Mouse (Mus musculus): ENCODE results near the gene Zfp827.

Zfp827 gene

DNA sequence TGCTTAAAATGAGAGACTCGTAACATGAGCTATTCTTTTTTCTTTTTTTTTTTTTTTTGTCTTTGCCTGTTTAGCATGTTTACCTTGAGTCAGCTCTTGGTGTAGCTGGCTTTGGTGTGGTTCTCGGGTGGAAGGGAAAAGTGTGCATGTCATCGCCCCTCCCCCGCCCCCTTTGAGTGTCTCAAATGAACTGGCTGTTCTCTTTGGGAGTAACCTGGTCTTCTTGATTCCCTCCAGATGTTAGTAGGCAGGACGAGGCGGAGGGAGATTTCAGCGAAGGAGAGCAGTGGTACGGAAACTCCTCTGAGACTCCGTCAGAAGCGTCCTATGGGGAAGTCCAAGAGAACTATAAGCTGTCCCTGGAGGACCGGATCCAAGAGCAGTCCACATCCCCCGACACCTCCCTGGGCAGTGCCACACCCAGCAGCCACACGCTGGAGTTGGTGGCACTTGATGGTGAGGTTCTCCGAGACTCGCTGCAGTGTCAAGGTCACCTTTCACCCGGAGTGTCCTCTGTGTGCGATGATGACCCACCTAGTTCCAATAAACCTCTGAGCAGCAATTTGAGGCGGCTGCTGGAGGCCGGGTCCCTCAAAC lies 31.9 kb downstream of the Zfp827 start:
- DNase-seq (ENCODE audit: low spot score in 2 of 2), result no peak

DNA sequence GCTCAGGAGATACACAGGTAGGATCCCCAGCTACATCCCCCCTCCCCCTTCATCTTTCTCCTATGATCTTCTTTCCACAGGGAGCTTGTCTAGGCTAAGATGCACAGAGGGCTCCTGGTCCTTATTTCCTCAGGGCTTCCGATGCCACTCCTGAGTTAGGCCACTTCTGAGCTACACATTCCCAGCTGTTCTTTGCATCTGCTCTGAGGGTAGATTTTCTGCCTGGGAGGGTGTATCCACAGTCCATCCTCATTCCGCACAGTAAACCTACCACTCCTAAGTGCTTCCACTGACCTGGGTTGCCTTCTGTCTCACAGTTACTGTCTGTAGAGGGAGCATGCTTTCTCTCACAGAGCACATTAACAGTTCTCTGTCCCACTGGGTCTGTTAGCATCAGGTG lies 37.7 kb downstream of the Zfp827 start:
- no peak for DNase-seq (ENCODE audit: low spot score in 2 of 2)

DNA sequence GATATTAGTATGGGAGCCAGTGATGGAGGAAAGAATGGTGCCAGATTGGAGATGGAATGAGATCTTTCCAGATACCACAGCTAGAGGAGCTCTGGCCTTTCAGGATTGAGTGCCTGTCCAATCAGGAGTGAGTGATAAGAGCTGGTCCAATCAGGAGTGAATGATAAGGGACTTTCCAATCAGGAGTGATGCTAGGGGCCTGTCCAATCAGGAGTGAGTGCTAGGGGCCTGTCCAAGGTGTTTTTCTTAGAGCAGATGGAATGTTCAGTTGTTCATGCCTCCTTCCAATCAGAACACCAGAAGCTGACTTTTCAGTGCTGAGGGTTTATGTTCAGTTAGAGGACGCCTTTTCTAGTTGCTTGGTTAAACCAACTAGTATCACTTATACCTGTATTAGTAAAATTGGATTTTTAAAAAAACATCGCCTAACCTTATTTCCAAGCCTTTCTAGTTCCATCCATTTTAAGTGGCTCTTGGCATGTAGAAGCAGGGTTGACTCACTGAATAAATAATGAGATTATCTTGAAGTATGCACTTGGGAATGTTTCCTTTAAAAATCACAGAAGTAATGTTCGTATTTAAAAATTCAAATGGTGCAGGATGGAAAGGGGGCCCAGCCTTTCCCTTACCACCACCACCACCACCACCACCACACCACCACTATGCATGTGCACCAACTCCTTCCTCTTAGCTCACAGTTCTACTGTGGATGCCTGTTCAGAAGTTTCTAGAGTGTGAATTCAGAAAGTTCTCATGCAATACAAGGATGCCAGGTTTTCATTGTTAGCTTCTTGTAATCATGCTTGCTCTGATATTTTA lies 39.8 kb downstream of the Zfp827 start:
- no peak for DNase-seq (ENCODE audit: low spot score in 2 of 2)

DNA sequence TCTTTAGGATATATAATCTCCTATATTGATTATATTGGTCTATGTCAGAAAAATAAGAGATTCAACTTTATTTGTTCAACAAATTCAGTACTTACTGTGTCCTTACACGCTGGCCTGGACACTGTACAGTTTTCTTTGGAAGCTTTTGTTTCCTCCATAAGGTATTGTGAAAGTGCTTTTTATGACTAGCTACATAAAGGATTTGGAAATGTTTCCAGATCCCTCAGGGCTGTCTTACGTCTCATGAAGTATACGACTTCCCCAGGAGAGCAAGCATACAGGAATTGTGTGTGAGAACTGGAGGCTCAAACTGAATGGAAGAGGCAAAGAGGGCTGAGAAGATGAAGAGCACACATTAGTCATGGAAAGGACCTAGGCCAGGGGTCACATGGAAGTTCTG lies 45.1 kb downstream of the Zfp827 start:
- DNase-seq (ENCODE audit: low spot score in 2 of 2), result no peak

DNA sequence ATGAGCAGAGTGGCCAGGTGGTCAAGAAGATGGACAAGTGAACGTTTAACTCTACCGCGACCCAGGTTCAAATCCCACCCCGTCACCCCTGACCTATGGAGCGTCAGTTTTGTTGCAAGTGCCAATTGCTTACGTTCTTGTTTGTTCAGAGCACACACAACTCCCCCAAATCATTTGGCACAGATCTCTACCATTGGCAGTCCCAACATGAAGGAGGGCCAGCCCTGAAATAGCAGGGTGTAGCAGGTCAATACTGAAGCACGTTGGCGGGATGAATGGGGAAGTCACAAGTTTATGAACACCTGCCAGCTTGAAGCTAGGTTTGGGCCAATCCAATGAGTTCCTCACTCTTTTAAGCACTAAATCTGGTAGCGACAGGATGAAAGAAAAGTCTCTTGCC lies 46.7 kb downstream of the Zfp827 start:
- DNase-seq (ENCODE audit: low spot score in 2 of 2), result no peak

DNA sequence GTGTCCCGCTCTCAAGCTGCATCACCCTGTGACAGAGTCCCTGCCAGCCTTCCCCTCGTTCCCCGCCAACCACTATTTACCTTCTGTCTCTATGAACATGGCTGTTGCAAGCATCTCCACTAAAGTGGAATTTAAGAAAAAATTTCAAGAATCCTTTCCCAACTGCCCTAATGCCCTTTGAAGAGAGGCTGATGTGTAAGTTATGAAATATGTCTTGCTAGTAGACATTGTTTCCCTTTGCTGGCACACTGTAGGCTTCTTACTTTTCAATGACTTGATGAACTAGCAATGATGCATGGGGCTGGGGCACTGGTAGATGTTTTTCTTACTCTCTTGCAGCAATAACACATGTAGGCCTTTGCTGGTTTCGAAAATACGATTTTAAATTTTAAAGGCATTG lies 49.0 kb downstream of the Zfp827 start:
- DNase-seq (ENCODE audit: low spot score in 2 of 2), result no peak

DNA sequence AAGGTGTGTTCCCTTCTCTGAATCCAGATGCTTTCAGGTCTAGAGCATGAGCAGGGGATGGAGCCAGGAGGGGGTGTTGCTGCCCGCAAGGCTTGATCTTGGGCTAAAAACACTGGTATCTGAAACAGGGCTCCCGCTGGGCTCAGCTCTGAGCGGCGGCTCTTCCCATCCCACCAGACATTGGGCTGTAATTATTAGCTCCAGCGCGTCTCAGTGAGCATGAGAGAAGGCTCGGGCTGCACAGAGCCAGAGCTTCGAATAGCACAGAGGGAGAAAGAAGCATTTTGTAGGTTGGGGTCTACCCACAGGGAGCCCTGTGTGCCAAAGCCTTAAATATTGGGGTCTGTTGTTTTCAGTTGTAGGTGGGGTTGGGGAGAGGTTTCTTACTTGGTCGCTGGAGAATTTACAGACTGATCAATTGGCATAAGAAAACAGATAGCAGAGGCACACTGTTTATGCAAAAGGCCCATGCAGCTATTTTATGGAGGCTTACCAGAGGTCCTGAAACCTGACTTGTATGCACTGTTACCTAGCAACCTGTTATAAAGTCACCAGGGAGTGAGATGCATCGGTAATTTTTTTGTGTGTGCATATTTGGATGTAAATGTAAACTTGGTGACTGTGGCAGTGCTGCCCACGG lies 50.4 kb downstream of the Zfp827 start:
- no peak for DNase-seq (ENCODE audit: low spot score in 2 of 2)

DNA sequence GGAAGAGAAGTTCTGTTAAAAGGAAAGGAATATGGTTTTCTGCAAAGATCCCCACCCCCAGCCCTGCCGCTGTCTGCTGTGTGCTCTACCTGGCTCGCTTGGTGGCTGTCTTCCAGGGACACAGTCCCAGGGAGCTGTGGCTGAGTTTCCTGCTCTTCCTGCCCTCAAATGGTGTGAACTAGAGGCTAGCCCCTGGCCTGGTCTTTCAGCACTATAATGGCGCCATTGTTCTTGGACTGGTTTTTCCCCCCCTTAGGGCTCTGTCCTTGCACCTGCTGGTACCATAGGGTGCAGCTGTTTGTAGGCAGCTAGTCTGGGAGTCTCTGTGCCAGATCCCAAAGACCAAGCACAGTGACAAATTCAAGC lies 50.9 kb downstream of the Zfp827 start:
- no peak for DNase-seq (ENCODE audit: low spot score in 2 of 2)

DNA sequence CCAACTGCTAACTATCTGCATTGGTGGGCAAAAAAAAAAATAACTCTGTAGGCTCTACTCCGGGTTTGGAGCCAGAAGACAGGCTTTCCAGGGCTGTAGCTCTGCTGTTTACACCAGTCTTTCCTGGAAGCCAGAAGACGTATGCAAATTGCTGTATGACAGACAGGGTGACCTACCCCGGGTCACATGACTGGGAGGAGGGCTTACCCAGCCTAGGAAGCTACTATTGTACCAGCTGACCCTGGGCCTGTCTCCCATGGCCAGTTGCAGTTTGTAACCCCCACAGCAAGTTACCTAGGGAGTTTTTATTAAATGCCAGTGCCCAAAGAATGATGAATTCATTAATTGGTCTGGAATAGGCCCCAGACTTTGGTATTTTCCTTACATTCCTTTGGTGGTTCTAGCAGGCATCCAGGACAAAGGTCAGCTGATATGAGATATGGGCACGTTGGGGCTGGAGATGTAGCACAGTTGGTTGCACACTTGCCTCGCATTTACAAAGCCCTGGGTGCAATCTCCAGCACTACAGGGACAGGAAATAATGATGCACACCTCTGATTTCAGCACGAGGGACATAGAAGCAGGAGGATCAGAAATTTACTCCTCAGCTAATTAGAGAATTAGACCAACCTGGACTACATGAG lies 52.0 kb downstream of the Zfp827 start:
- DNase-seq (ENCODE audit: low spot score in 2 of 2), result no peak

DNA sequence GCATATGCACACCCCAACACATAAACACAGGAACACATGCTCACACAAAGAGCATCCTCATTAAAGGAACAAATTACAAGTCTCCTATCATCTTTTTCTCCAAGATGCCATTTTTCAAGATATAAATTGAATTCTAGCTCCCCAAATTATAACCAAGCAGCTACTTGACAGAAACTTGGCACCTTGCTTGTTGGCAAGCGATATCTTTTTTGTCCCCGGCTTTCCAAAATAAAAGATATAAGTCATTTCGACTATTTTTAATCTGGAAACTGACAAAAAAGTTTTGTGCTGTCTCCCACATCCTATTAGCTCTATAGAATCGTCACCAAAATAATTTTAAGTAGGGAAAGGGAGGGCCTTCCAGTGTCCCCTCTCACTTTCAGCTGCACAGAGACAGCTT lies 53.1 kb downstream of the Zfp827 start:
- no peak for DNase-seq (ENCODE audit: low spot score in 2 of 2)

DNA sequence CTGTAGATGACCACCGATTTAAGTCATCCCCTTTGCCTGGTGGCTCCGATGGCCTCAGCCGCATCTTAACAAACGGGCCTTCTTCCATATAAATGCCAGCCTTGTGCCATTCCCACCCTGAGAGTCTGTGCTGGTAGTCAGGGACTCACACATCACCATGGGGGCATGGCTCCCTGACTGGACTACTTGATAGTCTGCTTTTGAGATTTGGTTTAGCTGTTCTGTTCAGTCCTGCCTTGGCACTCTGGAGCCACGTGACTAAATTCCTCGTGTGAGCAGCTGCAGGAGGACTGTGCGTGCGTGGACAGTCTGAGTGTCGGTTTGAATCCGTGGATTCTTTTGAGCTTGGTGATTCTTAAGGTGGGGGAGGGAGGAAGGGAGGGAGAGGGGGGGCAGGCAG lies 53.7 kb downstream of the Zfp827 start:
- no peak for DNase-seq (ENCODE audit: low spot score in 2 of 2)

DNA sequence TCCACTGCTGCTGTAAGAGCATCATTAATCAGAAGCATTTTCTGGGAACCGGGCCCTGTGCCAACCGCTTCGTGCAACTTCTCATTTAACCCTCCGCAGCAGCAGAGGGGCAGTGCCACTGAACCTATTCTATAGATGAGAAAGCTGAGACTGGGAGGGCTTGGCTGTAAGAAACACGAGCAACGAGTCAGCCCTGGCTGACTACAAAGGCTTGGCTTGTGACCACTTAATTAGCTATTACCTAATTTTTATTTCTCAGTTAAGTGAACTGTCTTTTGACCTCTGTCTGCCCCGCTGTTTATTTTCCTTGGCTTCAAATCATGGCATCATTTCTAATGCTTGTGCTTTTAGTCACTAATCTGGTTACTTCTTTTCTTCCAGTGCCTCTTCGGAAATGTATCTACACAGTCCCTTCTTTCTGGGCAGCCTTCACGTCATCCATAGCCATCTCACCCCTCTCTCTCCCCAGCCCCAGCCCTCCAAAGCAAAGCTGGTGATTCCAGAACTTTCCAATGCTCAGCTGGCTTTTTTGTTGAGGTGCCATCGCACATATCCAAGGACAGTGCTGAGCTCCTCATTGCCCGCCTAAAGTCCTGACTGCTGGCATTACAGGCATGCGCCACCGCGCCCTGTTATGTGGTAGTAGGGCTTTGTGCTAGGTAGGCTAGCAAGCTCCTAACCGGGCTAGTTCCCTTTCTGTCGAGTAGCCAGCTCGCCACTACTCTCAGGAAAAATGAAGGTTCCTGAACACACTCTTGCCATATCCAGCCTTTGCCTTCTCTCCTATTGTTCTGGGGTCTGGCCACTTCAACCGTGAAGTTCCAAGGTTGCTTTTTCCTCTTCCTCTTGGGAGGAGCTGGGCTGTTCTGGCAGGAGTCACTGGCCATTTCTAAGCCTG lies 55.5 kb downstream of the Zfp827 start:
- DNase-seq (ENCODE audit: low spot score in 2 of 2), result peak in 1 of 2 experiments; percentile 32

DNA sequence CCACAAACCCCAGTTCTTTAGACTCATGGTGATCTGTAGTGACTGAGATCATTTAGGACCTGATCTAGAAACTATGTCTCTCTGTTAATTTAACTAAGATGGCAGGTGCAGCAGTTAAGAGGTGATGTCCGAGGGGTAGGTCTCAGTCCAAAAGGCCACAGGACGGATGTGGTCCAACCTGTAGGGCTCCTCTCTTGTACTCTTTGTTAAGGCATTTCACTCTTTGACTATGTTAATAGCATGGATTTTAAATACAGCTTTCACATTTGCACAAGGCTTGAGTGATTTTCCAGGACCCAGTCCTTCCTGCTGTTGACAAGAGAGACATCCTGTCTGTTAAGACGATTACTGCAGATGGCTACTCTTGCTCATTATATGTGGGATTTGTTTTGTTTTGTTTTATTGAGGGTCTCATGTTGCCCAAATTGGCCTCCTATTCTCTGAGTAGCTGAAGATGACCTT lies 56.2 kb downstream of the Zfp827 start:
- DNase-seq (ENCODE audit: low spot score in 2 of 2), result no peak

DNA sequence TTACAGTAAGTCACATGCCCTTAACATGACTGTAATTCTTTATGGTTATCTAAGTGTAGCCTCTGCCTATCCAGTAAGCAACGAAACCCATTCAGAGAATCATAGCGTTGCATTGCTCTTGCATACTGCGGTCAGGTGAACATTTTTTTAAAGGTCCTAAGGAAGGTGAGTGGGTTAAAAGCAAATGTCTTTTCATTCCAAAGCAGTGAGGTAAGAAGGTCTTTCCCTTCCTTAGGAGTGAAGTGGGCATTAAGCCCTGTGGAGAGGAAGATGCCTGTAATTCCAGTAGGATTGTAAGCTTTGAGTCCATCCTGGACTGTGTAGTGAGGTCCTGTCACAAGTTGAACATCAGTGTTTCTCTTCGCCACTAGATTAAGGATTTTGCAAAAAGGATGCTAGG lies 66.2 kb downstream of the Zfp827 start:
- DNase-seq (ENCODE audit: low spot score in 2 of 2), result no peak

DNA sequence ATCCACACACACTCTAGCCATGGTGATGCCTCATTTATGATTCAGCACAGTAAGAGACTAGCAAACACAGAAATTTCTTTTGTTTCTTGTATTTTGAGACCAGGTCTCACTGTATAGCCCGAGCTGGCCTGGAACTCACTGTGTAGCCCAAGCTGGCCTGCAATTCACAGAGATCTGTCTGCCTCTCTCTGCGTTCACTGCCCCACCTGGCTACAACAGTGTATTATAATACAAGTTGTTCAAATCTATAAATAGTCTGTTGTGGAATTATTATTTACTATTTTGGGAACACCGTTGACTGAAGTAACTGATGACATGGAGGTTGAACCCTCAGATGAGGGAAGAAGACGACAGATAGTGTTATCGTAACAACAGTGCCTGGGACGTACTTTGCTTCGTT lies 66.9 kb downstream of the Zfp827 start:
- DNase-seq (ENCODE audit: low spot score in 2 of 2), result no peak

DNA sequence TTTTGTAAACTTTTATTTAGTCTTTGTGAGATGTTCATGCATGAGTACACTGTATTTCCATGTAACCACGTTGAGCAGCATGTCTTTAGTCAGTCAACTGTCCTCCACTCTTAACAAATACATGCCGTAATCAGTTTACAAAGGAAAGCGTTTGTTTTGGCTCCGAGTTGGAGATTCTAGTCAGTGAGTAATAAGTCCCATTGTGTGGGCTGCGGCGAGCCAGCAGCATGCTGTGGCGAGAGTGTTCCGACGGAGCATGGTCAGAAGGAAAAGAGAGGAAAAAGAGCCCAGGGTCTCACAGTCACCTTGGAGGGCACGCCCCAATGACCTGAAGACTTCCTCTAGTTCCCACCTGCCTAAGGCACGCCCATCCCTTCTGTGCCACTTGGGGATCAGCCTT lies 68.7 kb downstream of the Zfp827 start:
- no peak for DNase-seq (ENCODE audit: low spot score in 2 of 2)

DNA sequence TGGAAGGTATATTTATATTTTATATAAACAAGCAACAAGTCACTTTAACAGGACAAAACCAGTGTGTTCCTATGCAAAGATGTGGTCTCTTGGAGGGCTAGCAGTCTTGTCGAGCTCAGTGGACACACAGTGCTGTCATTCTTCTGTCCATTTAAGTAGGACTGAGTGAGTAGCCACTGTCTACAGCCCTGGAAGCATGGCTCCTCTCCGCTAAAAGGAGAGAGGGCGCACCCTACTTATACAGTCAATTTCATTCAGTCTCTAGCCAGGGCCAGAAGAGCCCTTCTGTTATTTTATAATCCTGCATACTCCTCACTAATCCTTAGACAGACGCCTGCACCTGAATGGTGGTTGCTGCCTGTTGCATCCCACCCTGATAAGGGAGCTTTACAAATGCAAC lies 74.5 kb downstream of the Zfp827 start:
- DNase-seq (ENCODE audit: low spot score in 2 of 2), result no peak

DNA sequence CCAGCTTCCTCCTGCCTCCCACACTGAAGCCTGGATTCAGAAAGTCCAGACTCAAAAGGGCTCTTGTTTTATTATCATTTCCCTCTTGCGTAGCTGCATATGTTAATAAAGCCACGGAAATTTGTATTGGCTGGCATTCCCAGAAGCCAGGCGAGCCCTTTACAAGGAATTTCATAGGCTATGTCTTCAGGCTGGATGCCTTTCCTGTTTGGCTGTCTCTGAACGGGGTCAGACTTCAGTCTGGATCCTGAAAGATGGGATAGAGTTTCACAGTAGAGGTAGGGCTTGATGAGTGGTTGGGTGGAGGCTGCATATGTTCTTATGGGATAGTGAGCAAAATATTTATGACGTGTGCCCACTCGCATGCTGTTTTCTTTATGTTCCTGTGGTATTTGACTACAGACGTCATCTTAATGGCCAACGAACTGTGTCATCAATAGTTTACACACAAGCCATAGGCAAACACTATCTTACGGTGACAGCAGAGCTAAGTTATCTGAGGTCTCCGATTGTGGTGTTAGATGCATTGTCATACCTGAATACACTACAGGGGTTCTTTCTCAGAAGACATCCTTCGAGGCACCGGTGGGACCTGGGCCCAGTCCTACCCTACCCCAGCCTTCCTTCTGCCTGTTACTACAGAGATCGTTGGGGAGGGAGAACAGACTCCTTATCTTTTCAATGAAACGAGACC lies 75.1 kb downstream of the Zfp827 start:
- DNase-seq (ENCODE audit: low spot score in 2 of 2), result no peak

DNA sequence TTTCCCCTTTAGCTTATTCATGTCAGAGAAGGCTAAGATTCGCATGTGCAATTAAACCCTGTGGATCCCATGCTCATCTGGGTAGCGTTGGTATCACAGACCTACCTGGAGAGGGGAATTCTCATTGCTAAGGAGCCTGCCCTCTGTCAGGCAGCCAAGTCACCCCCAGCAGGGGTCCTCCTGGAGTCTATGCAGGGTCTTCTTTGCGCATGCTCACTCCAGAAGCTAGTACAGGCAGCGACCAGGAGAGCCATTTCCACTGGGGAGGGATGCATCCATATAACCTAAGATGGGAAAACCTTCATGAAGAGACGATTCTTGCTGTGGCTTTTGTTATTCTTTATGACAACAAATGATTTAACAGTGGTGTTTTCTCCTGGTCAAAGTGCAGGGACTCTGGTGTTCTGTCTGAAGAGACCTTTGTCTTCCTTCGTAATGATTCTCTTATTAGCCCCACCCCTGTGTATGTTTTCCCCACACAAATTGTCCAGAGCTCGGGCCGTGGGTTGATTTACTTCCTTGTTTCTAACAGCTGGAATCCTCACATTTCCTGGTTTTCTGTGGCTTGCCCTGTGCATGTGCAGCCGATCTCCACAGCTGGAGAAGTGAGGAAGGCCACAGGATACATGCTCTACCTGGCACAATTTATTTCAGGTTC lies 75.8 kb downstream of the Zfp827 start:
- DNase-seq (ENCODE audit: low spot score in 2 of 2), result no peak

DNA sequence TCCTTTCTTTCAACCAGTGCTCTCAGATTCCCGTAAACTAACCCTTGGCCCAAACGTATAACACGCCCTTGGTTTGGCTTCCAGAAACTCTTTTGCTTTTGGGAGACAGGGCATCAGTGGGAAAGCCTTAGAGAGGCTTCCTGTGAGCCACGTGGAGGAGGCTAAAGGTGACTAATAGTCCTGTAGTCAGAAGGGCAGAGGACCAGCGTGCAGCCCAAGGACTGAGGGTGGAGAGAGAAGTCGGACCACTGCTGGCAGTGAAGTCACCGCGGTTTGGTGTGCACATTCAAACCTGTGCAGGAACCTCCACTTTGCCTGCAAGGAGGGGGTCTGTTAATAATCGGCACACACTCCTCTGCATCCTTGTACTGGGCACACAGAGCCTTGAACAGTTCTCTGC lies 76.4 kb downstream of the Zfp827 start:
- no peak for DNase-seq (ENCODE audit: low spot score in 2 of 2)

Data from cerebellum, postnatal 4 days (tissue).